Mouse (Mus musculus) midbrain, embryonic 15.5 days (tissue): ENCODE data around the gene Ftsj1. TPM values are rescaled to one million over a fixed set of nuclear protein-coding genes. Genes with fewer than 3 reads are reported as not detected.

Experiments
- ATAC-seq: fragments of 200-750 bp; cut with Nextera tagmentation; replicated peaks from 2 replicates; pipeline ENCODE4 v1.8.0; 2017; ENCODE audit warnings: moderate TSS enrichment
- H3K27ac ChIP-seq: fragments of 300-500 bp; sonication (generic); 2 replicates; pipeline ENCODE4 v1.5.1; 2015; ENCODE audit warnings: mild to moderate bottlenecking, inconsistent platforms
- H3K27me3 ChIP-seq: fragments of 300-500 bp; sonication (generic); replicated peaks from 2 replicates; pipeline ENCODE4 v1.6.1; 2015; ENCODE audit warnings: inconsistent platforms
- H3K36me3 ChIP-seq: fragments of 300-500 bp; sonication (generic); replicated peaks from 2 replicates; pipeline ENCODE4 v1.6.1; 2015; ENCODE audit warnings: inconsistent platforms
- H3K4me1 ChIP-seq: fragments of 300-500 bp; sonication (generic); 2 replicates; pipeline ENCODE4 v1.6.1; 2015; ENCODE audit warnings: inconsistent platforms
- H3K4me2 ChIP-seq: fragments of 300-500 bp; sonication (generic); 2 replicates; pipeline ENCODE4 v1.6.1; 2015; ENCODE audit warnings: inconsistent platforms, mild to moderate bottlenecking, moderate library complexity
- H3K4me3 ChIP-seq: fragments of 300-500 bp; sonication (generic); 2 replicates; pipeline ENCODE4 v1.5.1; 2015; ENCODE audit warnings: mild to moderate bottlenecking, inconsistent platforms
- H3K9ac ChIP-seq: fragments of 300-500 bp; sonication (generic); 2 replicates; pipeline ENCODE4 v1.6.1; 2015; ENCODE audit warnings: mild to moderate bottlenecking, inconsistent platforms
- H3K9me3 ChIP-seq: fragments of 300-500 bp; sonication (generic); 2 replicates; pipeline ENCODE4 v1.6.1; 2016; ENCODE audit warnings: inconsistent platforms
- WGBS: fragments of 180-500 bp; shearing (Covaris S2); methylation state at CpG from one replicate; pipeline ENCODE4 v1.1.7; 2015; ENCODE audit warnings: mixed read lengths; 5-methylcytosine and 5-hydroxymethylcytosine counted together
- polyA plus RNA-seq: library from polyadenylated mRNA; unstranded; fragments of >200 nt; fragmentation: Nextera tagmentation; extraction: Ambion mirVana; gene quantifications from 2 replicates; pipeline ENCODE4 v1.2.1, GENCODE M21; 2015

Gene Ftsj1
- 51.3 and 51.7 TPM in 2 replicates for polyA plus RNA-seq

- Histone ChIP-seq H3K4me2 (peak within 1 kb of the TSS; percentile 57), H3K9me3 (no peaks in the 10 kb centered on the region), H3K27ac (peak within 1 kb of the TSS; percentile 84), H3K4me3 (peak within 1 kb of the TSS; percentile 51), H3K36me3 (no peaks in the 10 kb centered on the region), H3K4me1 (peaks cover 6% of the 10 kb centered on the region), H3K9ac (peak within 1 kb of the TSS; percentile 60), H3K27me3 (no peaks in the 10 kb centered on the region)
- WGBS = 17% methylated on average over 45 of the region's 45 CpGs
- ATAC-seq = peak; percentile 95
These were observed at the start of gene Ftsj1 for GRCm38 (mm10) chrX:8252334-8253285. Gene Ftsj1 (minus strand): TSS chrX:8252406.

GRCm38 (mm10) chrX:8288621-8289020 lies 36.4 kb upstream of the Ftsj1 start:
- H3K4me1 ChIP-seq = no peaks in the 10 kb centered on the region
- H3K9me3 ChIP-seq = no peaks in the 10 kb centered on the region
- no peak overlapping the region for H3K4me3 ChIP-seq
- H3K27me3 ChIP-seq = no peaks in the 10 kb centered on the region
- WGBS = 76% methylated on average over 5 of the region's 5 CpGs
- no peak for ATAC-seq
- no peaks in the 10 kb centered on the region for H3K36me3 ChIP-seq
- no peak overlapping the region for H3K27ac ChIP-seq
- H3K9ac ChIP-seq = no peak overlapping the region
- H3K4me2 ChIP-seq = no peak overlapping the region

- no peak overlapping the region for H3K27ac ChIP-seq
- no peak overlapping the region for H3K4me2 ChIP-seq
- no peaks in the 10 kb centered on the region for H3K9me3 ChIP-seq
- no peak overlapping the region for H3K4me3 ChIP-seq
- no peak overlapping the region for H3K9ac ChIP-seq
- H3K27me3 ChIP-seq = no peaks in the 10 kb centered on the region; the same call in 1 of the 2 replicates
- 94% methylated on average over 5 of the region's 5 CpGs for WGBS
- H3K36me3 ChIP-seq = no peaks in the 10 kb centered on the region
- no peaks in the 10 kb centered on the region for H3K4me1 ChIP-seq
- ATAC-seq = no peak
These were observed 21.9 kb upstream of the Ftsj1 start for GRCm38 (mm10) chrX:8274056-8274455.

- 33% methylated on average over 10 of the region's 10 CpGs for WGBS
- H3K4me1 ChIP-seq = no peaks in the 10 kb centered on the region
- H3K4me3 ChIP-seq = no peak overlapping the region
- H3K4me2 ChIP-seq = 0 out of 2 replicates have a peak overlapping the region, but pooled peaks have one; percentile 16
- H3K27me3 ChIP-seq = no peaks in the 10 kb centered on the region; the same call in 1 of the 2 replicates
- no peak overlapping the region for H3K9ac ChIP-seq
- H3K27ac ChIP-seq = no peak overlapping the region
- no peaks in the 10 kb centered on the region for H3K36me3 ChIP-seq
- H3K9me3 ChIP-seq = no peaks in the 10 kb centered on the region
- no peak for ATAC-seq
These were observed 19.8 kb upstream of the Ftsj1 start for GRCm38 (mm10) chrX:8272000-8272399.

- H3K27me3 ChIP-seq = no peaks in the 10 kb centered on the region; the same call in 1 of the 2 replicates
- H3K4me3 ChIP-seq = no peak within 1 kb of the TSS
- H3K4me2 ChIP-seq = peak within 1 kb of the TSS; percentile 16; the same call in 1 of the 2 replicates
- no peaks in the 10 kb centered on the region for H3K4me1 ChIP-seq
- H3K27ac ChIP-seq = no peak within 1 kb of the TSS
- WGBS = 15% methylated on average over 11 of the region's 15 CpGs
- ATAC-seq = no peak
- H3K36me3 ChIP-seq = no peaks in the 10 kb centered on the region
- H3K9me3 ChIP-seq = no peaks in the 10 kb centered on the region
- H3K9ac ChIP-seq = no peak within 1 kb of the TSS
These were observed 19.0 kb upstream of the Ftsj1 start, which contains the start of gene Slc38a5 for GRCm38 (mm10) chrX:8271083-8271820. Gene Slc38a5 (plus strand): TSS chrX:8271133.

GRCm38 (mm10) chrX:8264222-8264621 lies 12.0 kb upstream of the Ftsj1 start:
- H3K4me3 ChIP-seq = no peak overlapping the region
- ATAC-seq = no peak
- no peaks in the 10 kb centered on the region for H3K36me3 ChIP-seq
- H3K9me3 ChIP-seq = no peaks in the 10 kb centered on the region
- H3K27me3 ChIP-seq = no peaks in the 10 kb centered on the region
- no peak overlapping the region for H3K27ac ChIP-seq
- H3K4me2 ChIP-seq = no peak overlapping the region
- no peak overlapping the region for H3K9ac ChIP-seq
- WGBS = 89% methylated on average over 3 of the region's 3 CpGs
- no peaks in the 10 kb centered on the region for H3K4me1 ChIP-seq

GRCm38 (mm10) chrX:8263156-8263804 lies 11.1 kb upstream of the Ftsj1 start:
- Histone ChIP-seq H3K9me3 (no peaks in the 10 kb centered on the region), H3K4me2 (no peak overlapping the region), H3K27ac (no peak overlapping the region), H3K36me3 (no peaks in the 10 kb centered on the region), H3K27me3 (no peaks in the 10 kb centered on the region), H3K9ac (no peak overlapping the region), H3K4me1 (no peaks in the 10 kb centered on the region), H3K4me3 (no peak overlapping the region)
- 80% methylated on average over 5 of the region's 5 CpGs for WGBS
- ATAC-seq = no peak

- WGBS = 87% methylated on average over 12 of the region's 12 CpGs
- Histone ChIP-seq H3K9ac (no peak overlapping the region), H3K4me2 (no peak overlapping the region), H3K9me3 (no peaks in the 10 kb centered on the region), H3K36me3 (no peaks in the 10 kb centered on the region), H3K4me3 (no peak overlapping the region), H3K4me1 (no peaks in the 10 kb centered on the region), H3K27me3 (no peaks in the 10 kb centered on the region), H3K27ac (no peak overlapping the region)
- ATAC-seq = no peak
These were observed 7.3 kb upstream of the Ftsj1 start for GRCm38 (mm10) chrX:8259478-8259877.

- peaks cover 6% of the 10 kb centered on the region for H3K4me1 ChIP-seq
- H3K27me3 ChIP-seq = no peaks in the 10 kb centered on the region
- H3K36me3 ChIP-seq = no peaks in the 10 kb centered on the region
- ATAC-seq = no peak
- no peaks in the 10 kb centered on the region for H3K9me3 ChIP-seq
- no peak overlapping the region for H3K9ac ChIP-seq
- H3K27ac ChIP-seq = no peak overlapping the region
- H3K4me2 ChIP-seq = no peak overlapping the region
- 29% methylated on average over 4 of the region's 6 CpGs for WGBS
- H3K4me3 ChIP-seq = no peak overlapping the region
These were observed 3.6 kb upstream of the Ftsj1 start for GRCm38 (mm10) chrX:8255807-8256206.

- Histone ChIP-seq H3K9me3 (no peaks in the 10 kb centered on the region), H3K4me3 (no peak overlapping the region), H3K27me3 (no peaks in the 10 kb centered on the region), H3K36me3 (no peaks in the 10 kb centered on the region), H3K4me2 (no peak overlapping the region), H3K27ac (no peak overlapping the region), H3K4me1 (peaks cover 6% of the 10 kb centered on the region), H3K9ac (no peak overlapping the region)
- WGBS = 80% methylated on average over 2 of the region's 2 CpGs
- no peak for ATAC-seq
These were observed 1.5 kb upstream of the Ftsj1 start for GRCm38 (mm10) chrX:8253711-8254110.

- Histone ChIP-seq H3K9ac (peak overlapping the region; percentile 60), H3K36me3 (no peaks in the 10 kb centered on the region), H3K4me1 (peaks cover 6% of the 10 kb centered on the region), H3K4me3 (peak overlapping the region; percentile 51), H3K27me3 (no peaks in the 10 kb centered on the region), H3K9me3 (no peaks in the 10 kb centered on the region), H3K4me2 (peak overlapping the region; percentile 57), H3K27ac (peak overlapping the region; percentile 48)
- no peak; the same call in 1 of the 2 replicates for ATAC-seq
- 24% methylated on average over 18 of the region's 18 CpGs for WGBS
These were observed 345 bp downstream of the Ftsj1 start for GRCm38 (mm10) chrX:8251789-8252333.
